In the genomic region with DNA sequence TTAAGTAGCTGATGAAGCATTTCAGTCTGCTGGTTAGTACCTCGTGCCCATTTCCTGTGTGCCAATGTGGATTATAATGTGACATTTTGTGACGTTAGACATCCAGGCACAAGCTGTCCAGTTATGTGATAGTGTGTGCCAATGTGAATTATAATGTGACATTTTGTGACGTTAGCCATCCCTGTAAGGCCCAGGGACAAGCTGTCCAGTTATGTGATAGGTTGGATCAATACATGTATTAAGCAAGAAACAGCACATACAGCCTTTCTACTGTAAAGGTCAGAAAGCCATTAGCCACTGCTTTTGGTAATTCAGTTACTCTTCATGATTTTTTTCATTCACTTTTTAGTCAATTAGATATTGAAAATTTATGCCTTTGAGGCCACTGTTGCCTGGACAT, we compare ENCODE assay signal across 24 mouse cellular contexts.
"Had no signal": no experiment of that assay in that cellular context is flagged by ENCODE, and none has a peak within 500 bp of the region (broad histone marks: within the 10 kb centered on the region; RNA-seq: fewer than 3 reads in every experiment).

No protein-coding gene starts in this region.

- H3K4me2 ChIP-seq: heart, embryonic 12.5 days; hindbrain, embryonic 14.5 days; intestine, embryonic 15.5 days; limb, embryonic 12.5 days; liver, embryonic 13.5 days had no signal

- H3K27me3 ChIP-seq: heart, embryonic 12.5 days; intestine, embryonic 15.5 days; limb, embryonic 12.5 days; liver, embryonic 13.5 days had no signal

- H3K9ac ChIP-seq: forebrain, postnatal 0 days; heart, embryonic 12.5 days; hindbrain, embryonic 14.5 days; intestine, embryonic 15.5 days; limb, embryonic 12.5 days; liver, embryonic 13.5 days had no signal

- H3K27ac ChIP-seq: gastrocnemius, adult 2 months; heart, embryonic 10.5 days; hindbrain, embryonic 14.5 days; intestine, embryonic 15.5 days; layer of hippocampus, adult 2 months; left cerebral cortex, adult 2 months; limb, embryonic 10.5 days; limb, embryonic 12.5 days; liver, embryonic 13.5 days had no signal

- H3K36me3 ChIP-seq: intestine, embryonic 15.5 days had no signal

- H3K4me3 ChIP-seq: gastrocnemius, adult 2 months; heart, embryonic 10.5 days; heart, embryonic 12.5 days; intestine, embryonic 15.5 days; layer of hippocampus, adult 2 months; left cerebral cortex, adult 2 months; limb, embryonic 10.5 days; limb, embryonic 12.5 days; liver, embryonic 13.5 days had no signal

- H3K9me3 ChIP-seq: intestine, embryonic 15.5 days; liver, embryonic 13.5 days had no signal

- ATAC-seq: forebrain, postnatal 0 days; hindbrain, embryonic 16.5 days; inflammation-experienced regulatory T-cells, adult 6 months; intestine, embryonic 15.5 days; intestine, postnatal 0 days had no signal

- DNase-seq: forebrain, postnatal 0 days; gastrocnemius, adult 2 months; gastrocnemius, postnatal 10 days; gastrocnemius, postnatal 25 days; heart, adult 18-20 months; heart, postnatal 10 days; heart, postnatal 4 days; kidney, adult 18-20 months; kidney, adult 8-10 months; kidney, postnatal 10 days; kidney, postnatal 25 days; kidney, postnatal 4 days; liver, embryonic 13.5 days had no signal
